Mouse (Mus musculus) hematopoietic stem cell, adult 5-6 weeks (primary cell): ENCODE measurements around the gene Dera. TPM values are rescaled to one million over a fixed set of nuclear protein-coding genes. Genes with fewer than 3 reads are reported as not detected.
"Not testable (repeated sequence)": the region's sequence is repeated elsewhere in the genome, so short reads cannot be mapped to it uniquely, and the experiment has no call there.

ENCODE experiments used
- ATAC-seq, 2 experiments: fragments of 125-278 bp in 1 of 2; replicated peaks in 1 of 2; 2 replicates each; pipeline ENCODE4 v1.8.0; 2016 to 2017; ENCODE audit warnings: inconsistent platforms in 2 of 2, mild to moderate bottlenecking in 2 of 2, moderate number of reproducible peaks in 2 of 2, low read depth in 1 of 2, moderate TSS enrichment in 1 of 2; ENCODE audit not compliant: low FRiP score in 2 of 2, poor library complexity in 2 of 2, severe bottlenecking in 2 of 2, insufficient read depth in 1 of 2, low TSS enrichment in 1 of 2
- total RNA-seq: library from RNA; stranded (forward); fragments of 172-1452, 232-1000 nt; gene quantifications from 2 replicates; pipeline ENCODE4 v1.2.3, GENCODE M21; 2017

Dera gene
- 37.9 and 45.7 TPM in 2 replicates for total RNA-seq

DNA sequence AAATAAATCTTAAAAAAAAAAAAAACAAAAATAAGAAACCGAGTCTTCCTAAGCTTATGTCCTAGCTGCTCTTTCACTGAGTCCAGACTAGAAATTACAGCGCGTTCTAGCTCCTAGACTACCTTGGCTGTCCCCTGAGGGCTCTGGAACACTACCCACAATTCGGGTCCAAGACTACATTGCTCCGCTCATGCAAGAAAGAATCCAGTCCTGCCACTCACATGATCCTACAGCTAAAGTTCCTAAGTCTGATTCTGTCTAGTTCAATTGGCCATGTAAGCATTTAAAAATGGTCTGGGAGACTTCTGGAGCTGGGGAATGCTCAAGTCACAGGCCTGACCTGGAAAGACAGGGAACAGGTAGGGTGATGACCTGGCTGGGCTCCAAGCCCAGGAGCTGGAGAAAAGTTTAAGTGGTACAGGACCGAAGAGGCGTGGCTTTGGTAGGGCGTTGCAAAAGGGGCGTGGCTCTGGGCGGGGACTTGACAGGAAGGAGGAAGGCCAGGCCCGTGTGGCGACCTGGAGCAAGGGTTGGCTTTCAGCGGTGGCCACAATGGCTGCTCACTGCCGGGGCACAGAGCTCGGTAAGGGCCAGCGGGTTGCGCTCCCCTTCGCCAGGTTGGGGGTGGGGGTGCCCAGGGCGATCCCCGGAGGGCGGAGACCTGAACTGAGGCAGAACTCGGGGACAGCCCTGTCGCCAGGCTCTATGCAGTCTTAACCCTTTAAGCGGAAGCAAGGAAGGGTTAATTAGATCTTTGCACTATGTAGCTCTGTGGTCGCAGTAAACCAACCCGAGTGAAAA lies at the start of gene Dera:
Gene Dera (plus strand): TSS at position 491 of the 801 bp plus-strand sequence.
- peak; percentile 94 to 96 for ATAC-seq

DNA sequence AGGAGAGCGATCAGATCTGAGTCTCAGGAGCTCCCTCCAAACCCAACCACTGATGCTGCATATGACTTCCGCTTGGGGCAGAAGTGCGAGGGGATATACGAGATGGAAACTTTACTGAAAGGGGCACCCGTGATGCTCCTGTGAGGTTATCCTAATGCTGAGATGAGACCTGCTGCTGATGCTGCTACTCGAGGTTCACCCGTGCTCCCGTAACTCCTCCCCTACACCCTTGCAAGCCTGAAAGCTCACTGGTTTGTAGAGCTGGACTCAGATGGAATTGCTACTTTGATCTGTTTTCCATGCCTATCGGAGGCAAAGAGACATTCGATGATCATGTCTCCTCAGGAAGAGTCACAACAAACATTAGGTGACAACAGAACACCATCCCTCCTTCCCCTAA lies 48.1 kb upstream of the Dera start:
- no peak for ATAC-seq

DNA sequence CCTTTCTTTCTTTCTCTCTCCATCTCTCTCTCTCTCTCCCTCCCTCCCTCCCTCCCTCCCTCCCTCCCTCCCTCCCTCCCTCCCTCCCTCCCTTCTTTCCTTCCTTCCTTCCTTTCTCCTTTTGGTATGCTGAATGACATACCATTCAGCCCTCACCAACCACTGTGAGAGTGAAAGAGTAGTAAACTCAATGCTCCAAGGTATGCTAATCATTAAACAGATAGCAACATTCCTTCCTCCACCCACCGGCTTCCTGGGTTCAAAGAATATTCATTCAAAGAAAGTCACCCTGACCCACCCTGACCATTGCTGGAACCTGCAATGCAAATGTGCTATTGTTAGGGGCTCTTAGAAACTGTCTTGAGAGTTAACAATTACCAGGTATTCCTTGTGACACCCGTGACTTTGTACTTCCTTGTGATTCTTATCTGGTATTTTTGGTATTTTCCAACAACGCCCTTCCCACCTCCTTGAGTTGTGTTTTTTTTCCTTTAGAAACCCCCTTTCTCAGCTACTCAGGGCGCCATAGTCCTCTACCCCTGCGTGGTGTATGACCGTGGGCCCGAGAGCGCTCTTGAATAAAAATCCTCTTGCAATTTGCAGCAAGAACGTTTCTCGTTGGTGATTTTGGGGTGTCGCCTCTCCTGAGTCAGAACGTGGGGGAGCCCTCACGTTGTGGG lies 45.5 kb upstream of the Dera start:
- not testable (repeated sequence) for ATAC-seq

DNA sequence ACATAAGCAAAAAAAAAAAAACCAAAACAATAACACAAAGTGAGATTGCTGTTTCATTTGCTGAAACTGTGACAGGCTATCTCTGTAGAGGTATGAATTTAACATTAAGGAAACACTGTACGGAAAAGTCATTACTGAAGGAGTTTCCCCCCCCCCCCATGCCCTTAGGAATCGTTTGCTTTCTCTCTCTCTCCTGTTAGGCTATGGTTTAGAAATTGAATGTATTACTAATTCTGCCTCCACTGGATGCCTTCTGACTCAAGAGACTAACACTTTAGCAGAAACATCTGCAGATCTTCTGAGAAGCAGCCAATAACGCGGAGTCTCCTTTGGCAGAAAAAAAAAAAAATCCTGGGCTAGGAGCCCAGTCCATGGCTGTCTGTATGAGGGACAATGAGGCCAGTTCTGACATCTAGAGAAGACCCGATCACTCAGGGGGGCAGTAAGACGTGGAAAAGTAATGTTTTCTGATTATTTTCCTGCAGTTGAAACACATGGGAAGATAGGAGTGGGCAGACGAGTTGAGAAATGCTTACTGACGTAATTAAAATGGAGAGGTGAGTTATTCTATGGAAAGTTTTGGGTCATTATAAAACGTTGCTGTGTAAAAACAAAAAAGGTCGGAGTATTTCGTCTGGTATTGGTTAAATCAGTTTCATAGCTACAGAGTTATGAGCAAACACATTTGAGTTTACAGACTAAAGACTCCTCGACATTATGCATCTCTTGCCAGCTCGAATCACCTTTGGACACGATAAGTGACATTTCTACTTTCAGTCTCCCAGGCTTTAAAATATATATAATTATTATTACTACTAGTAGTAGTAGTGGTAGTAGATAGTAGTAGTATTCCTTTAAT lies 43.9 kb upstream of the Dera start:
- ATAC-seq, result no peak

DNA sequence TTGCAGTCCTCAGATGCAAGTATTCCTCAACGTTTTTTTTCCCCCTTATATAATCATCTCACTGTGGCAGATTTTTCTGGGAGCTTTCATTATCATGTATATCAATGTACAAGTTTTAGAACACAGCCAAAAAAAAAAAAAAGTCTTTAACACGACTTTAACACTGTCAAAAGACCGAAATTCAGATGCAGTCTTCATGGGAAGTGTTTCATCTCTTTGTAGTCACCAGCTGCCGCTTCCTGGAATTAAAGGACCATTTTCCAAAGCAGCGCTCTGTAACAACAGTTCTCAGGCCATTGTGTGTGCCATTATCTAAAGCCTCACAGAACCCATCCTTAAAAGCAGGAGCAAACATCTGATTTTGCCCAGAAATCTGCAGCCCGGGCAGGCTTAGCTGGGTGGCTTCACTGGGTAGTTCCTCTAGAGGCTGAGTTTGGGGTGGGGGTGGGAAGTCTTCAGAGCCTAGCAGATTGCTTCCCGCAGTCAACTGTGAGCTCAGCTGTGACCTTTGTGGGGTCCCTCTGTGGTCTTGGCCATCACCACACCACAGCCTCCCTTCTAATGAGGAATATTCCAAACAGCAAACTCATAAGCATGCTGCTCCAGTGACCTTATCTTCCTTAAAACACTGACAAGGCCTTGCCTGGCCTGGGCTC lies 41.6 kb upstream of the Dera start:
- no peak for ATAC-seq

DNA sequence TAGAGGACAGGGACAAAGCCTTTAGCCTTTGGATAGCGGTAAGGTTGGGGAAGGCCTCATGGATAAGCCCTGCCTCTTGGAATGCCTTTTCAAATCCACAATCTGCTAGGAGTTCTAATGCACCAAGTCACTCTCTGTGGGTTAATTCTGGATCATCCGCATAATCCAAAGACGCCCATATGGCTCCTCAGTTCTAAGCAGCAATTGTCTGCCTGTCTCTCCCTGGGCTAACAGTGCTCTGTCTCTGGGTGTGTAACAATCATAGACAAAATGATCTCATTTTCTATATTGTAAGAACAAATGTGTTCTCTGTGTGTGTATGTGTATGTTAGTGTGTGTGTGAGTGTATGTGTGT lies 41.1 kb upstream of the Dera start:
- ATAC-seq, result no peak

DNA sequence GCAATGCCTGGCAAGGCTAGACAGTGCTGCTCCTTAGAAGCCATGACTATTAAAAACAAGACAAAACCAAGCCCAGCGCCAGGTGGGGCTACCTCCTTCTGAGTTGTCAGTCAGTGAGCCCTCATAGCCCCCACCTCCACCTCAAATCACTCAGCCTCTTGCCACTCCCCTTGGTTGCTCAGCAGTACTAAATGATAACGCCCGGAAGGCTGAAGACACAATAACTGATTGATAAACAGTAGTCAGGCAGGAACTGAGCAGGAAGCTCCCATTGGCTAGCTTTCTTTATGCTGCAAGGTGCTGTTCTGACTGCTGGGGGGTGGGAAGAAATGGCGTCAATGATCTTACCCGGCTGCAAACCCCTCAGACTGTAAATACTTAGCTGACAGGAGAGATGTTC lies 37.5 kb upstream of the Dera start:
- no peak for ATAC-seq

DNA sequence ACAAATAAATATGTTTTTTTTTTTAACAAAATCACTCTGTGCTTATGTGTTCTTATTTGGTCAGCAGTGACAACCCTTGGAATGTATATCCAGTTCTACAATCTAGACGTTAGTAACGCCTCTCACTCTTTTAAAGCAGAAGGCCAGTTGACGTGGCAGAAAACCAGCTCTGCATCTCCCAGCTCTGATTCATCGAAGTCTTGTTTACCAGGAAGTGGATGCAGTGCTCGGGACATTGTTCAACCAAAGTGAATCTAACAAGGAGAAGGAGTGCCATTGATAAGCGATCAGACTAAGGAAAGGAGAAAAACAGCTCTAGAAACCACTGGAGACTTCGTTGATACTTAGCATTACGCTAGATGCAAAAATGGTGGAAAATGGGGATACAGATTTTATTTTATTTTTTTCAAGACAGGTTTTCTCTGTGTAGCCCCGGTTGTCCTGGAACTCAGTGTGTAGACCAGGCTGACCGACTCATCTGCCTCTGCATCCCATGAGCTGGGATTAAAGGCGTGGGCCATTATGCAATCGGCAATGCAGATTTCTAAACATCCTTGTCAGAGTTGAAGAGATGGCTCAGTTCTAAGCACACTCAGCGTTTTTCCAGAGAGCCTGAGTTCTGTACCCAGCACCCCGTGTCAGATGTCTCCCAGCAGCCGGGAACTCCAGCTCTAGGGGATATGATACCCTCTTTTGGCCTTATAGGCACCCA lies 32.0 kb upstream of the Dera start:
- no peak for ATAC-seq

DNA sequence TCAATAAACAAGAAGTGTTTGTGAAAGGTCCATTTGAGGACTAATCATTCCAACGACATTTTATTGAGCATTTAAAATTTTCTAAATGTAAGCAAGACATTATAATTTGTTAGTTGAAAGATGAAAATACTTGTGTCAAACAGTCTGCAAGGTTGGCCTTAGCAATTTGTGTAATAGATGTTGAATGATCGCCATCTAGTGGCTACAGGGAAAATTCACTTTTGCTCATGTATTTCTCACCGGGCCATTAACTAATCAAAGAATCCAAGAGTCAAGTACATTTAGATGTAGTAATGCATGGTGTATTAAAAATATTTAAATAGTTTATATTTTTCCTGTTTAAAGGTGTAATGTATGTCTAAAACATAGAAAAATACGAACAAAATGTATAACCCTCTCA lies 30.4 kb upstream of the Dera start:
- ATAC-seq, result peak; percentile 67 to 82; a peak in 3 of 4 replicates

DNA sequence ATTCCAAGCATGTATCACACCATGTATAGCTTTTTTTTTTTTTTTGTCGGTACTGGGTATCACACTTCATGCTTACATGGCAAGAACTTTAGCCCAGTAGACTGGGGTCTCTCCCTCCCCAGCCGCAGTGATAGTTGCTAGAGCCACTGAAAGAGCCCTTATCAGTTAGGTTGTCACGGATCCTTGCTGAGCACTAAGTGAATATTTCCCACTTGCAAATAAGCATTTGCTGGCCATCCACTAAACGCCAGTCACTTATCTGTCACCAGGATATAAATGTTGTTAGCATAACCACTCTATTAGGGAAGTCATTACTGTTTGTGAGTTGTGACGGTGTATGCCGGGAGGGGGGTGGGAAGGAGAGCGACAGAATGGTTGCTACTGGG lies 19.9 kb upstream of the Dera start:
- peak; percentile 50 to 61 for ATAC-seq

DNA sequence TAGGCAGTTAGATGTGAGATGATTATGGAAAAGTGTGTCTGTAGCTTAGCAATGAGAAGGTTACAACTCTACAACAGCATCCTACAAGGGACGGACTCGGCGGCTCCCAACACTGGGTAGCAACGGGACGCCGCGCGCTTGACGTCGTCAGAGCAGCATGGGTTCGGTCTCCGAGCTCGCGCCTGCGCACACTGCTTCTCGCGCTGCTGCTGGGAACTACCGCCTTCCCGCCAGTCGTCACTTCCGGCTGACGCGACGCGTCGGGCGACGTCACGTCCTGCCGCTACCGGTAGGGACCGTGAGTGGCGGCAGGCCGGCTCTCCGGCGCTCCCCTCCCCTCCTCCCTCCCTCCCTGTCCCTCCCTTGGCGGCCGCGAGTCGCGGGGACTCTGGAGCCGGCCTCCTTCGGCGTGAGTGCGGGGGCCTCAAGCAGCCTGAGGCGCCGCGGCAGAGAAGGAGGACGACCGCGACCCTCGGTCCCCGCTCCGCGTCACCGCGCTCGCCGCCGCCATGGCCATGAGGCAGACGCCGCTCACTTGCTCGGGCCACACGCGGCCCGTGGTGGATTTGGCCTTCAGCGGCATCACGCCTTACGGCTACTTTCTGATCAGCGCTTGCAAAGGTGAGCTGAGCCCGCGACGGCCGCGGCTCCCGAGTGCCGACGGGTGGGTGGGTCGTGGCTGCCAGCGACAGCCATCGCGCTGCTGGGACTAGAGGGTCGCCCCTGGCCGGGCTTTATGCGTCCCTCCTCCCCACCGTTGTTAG lies 19.3 kb upstream of the Dera start, which contains the start of gene Strap:
Gene Strap (plus strand): TSS at position 233 of the 764 bp plus-strand sequence.
- ATAC-seq, result peak; percentile 90 to 96

DNA sequence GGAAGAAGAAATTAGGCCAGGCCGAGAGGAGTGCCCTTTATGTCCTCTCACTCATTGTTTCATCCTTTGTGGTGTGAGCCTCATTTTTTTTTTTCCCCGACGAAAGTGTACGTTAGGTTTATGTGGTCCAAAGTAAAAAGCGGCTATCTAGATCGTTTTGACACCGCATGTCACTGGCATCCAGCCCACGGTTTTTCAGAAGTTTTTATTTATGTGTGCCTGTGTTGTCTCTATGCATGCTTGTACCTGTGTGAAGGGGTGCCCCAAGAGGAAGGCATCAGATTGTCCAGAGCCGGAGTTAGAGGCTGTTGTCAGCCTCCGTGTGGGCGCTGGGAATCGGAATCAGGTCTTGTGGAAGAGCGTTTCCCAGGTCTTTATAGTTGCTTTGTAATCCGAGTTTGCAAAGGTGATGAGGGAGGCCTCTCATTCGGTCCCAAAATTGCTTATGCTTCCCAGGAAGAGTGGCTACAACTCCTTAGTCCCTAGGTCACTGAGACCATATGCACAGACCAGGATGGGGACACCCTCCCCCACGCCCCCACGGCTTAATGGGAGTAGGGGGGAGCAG lies 18.6 kb upstream of the Dera start:
- ATAC-seq, result no peak

DNA sequence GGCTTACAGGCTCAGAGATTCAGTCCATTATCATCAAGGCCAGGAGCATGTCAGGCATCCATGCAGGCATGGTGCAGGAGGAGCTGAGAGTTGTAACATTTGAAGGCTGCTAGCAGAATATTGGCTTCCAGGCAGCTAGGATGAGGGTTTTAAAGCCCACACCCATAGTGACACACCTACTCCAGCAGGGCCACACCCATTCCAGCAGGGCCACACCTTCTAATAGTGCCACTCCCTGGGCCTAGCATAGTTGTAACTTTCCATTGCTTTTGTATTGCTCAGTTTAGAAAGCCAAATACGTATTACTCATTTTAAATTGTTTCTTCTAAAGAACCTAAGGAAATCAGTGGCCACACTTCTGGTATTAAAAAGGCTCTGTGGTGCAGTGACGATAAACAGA lies 13.4 kb upstream of the Dera start:
- ATAC-seq, result no peak

DNA sequence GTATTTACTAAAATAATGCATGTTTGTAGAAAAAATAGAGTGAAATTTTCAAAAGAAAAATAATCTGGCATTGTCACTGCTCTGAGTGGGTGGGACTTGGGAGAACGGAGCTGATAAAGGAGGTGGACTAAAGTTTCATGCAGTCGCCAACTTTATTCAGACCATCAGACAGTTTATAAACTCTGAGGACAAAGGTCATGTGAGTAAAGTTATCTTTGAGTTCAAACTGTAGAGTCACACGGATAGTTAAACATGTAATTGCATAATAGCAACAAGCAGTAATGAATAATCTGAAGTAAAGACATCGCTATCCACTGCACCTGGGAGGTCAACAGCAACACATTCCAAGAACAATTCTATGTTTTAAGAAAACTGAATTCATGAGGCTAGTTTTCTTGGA lies 9.6 kb upstream of the Dera start:
- no peak for ATAC-seq

DNA sequence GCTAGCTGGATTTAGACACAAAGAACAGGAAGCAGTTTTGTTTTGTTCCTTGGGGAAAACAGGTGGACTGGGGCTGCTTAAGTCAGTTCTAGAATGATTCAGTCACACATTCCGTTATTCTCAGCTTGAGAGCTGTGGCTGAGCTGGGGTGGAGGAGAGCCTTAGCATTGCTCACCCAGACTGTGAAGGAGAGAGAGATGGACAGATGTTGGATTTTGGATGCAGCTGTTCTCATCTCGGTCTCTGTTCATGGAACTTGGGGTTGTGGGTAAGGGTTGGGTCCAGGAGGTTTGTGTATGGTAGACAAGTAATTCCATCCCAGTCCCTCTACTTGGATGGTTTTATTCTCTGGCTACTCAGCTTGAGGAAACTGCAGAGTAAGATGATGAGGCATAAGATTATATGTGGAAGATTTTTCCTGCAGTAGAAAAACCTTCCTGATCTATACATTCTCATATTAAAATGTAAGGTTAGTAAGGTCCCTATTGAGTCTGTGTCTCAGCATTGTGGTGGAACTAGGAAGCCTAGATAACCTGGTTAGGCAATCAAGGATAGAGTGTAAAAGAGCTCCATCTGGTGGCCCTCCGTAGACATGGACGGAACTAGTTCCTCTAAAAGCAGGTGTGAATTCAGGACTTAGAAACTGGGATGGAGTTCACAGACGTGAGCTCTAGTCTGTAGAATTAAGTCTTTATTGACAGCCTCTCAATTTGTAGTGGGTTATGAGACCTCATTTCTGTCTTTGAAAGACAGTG lies 7.0 kb upstream of the Dera start:
- ATAC-seq, result peak; percentile 77 to 86
